Mouse (Mus musculus) kidney, embryonic 14.5 days (tissue): ENCODE results near the gene Calm4. TPM values are rescaled to one million over a fixed set of nuclear protein-coding genes. Genes with fewer than 3 reads are reported as not detected.
"Not testable (repeated sequence)": the region's sequence is repeated elsewhere in the genome, so short reads cannot be mapped to it uniquely, and the experiment has no call there.

Experiments used
- ATAC-seq: fragments of 200-750 bp; cut with Nextera tagmentation; 2 replicates; pipeline ENCODE4 v1.8.0; 2017; ENCODE audit warnings: moderate number of reproducible peaks, mild to moderate bottlenecking, moderate TSS enrichment, moderate library complexity; ENCODE audit not compliant: low FRiP score, low TSS enrichment
- H3K27ac ChIP-seq: fragments of 300-500 bp; sonication (generic); 2 replicates; pipeline ENCODE4 v1.5.1; 2014; ENCODE audit warnings: low read depth, mild to moderate bottlenecking, low read length, moderate library complexity, mixed read lengths
- H3K27me3 ChIP-seq: fragments of 300-500 bp; sonication (generic); 2 replicates; pipeline ENCODE4 v1.6.1; 2014; ENCODE audit warnings: mild to moderate bottlenecking, low read length; ENCODE audit not compliant: control insufficient read depth, insufficient read depth
- H3K36me3 ChIP-seq: fragments of 300-500 bp; sonication (generic); 2 replicates; pipeline ENCODE4 v1.6.1; 2014; ENCODE audit warnings: low read length, mixed read lengths; ENCODE audit not compliant: control insufficient read depth, insufficient read depth
- H3K4me1 ChIP-seq: fragments of 300-500 bp; sonication (generic); 2 replicates; pipeline ENCODE4 v1.6.1; 2014; ENCODE audit warnings: low read length, mixed read lengths; ENCODE audit not compliant: control insufficient read depth, insufficient read depth
- H3K4me2 ChIP-seq: fragments of 300-500 bp; sonication (generic); replicated peaks from 2 replicates; pipeline ENCODE4 v1.6.1; 2014; ENCODE audit warnings: low read depth, mild to moderate bottlenecking, low read length
- H3K4me3 ChIP-seq: fragments of 300-500 bp; sonication (generic); 2 replicates; pipeline ENCODE4 v1.5.1; 2014; ENCODE audit warnings: mild to moderate bottlenecking, low read length
- H3K9ac ChIP-seq: fragments of 300-500 bp; sonication (generic); 2 replicates; pipeline ENCODE4 v1.6.1; 2014; ENCODE audit warnings: low read depth, mild to moderate bottlenecking, low read length, moderate library complexity
- H3K9me3 ChIP-seq: fragments of 300-500 bp; sonication (generic); 2 replicates; pipeline ENCODE4 v1.6.1; 2016; ENCODE audit warnings: low read length; ENCODE audit not compliant: control insufficient read depth
- WGBS: fragments of 180-500 bp; shearing (Covaris S2); extraction: QIAGEN DNeasy Blood & Tissue Kit; methylation state at CpG from one replicate; pipeline ENCODE4 v1.1.7; 2014; 5-methylcytosine and 5-hydroxymethylcytosine counted together
- polyA plus RNA-seq: library from polyadenylated mRNA; unstranded; fragments of >200 nt; fragmentation: Nextera tagmentation; extraction: Ambion mirVana; gene quantifications from 2 replicates; pipeline ENCODE4 v1.2.1, GENCODE M21; 2014

The Calm4 gene
- polyA plus RNA-seq, 1 experiment from 2014 or later, result not detected

DNA sequence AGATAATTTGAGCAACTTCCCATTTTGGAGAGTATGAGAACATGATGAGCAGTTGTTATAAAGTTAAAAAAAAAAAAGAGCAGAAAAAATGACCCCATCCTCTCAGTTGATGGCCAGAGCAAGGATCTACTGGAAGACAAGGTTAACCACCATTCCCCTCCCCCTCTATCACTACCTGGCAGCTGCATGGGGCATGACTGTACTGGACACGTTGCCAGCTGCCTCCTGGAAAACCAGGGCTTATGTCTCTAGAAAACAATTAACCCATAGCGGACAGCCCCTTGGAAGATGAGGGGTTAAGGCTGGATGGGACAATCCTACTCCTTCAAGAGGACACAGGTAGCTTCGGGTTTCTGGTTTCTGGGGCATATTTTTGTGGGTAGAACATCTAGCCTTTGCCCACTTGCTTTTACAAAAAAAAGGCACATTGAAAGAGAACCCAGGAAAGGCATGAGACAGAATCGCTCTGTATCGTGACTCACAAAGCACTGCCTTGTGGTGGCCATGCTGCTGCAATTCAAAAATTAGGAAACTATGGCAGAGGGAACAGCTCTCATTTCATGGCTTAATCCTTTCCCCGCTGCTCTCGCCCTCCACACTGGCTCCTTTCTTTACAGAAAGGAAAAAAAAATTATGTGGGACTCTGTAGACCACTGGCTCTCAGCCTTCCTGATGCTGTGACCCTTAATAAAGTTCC lies 30.3 kb upstream of the Calm4 start:
- Histone ChIP-seq H3K27me3 (no peaks in the 10 kb centered on the region), H3K4me1 (no peaks in the 10 kb centered on the region), H3K4me3 (no peak overlapping the region), H3K4me2 (no peak overlapping the region), H3K9ac (no peak overlapping the region), H3K9me3 (no peaks in the 10 kb centered on the region), H3K36me3 (no peaks in the 10 kb centered on the region), H3K27ac (no peak overlapping the region)
- ATAC-seq, result no peak
- 85% methylated on average over 7 of the region's 7 CpGs for WGBS

DNA sequence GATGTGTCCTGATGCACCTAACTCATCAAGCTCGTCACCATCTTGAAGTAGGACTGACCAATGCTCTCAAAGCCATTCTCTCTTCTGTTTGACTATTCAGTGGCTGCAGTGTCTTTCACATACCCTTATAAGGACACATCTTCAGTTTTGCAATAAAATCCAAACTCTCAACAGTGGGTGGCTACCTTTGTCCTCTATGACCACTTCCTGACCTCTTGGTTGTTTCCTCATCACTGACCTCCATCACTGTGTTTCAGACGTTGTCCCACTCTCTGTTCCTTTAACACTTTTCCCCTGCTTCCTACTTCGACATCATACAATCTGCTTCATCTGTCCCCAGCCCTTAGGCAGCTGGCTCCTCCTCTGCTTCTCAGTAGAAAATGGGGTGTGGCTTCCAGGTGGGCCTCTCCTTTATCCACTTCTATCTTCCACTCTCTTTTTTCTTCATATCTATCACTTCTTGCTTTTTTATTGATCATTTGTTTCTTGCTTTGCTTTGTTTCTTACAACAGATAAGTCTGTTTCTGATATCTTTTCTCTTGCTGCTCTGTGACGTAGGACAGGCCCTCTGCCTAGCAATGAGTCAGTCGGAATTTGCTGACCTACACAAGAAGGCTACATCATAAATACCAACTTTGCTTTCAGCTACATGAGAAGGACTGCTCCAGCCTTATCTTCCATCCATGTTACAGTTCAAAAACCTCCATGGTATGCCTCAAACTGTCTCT lies 19.4 kb upstream of the Calm4 start:
- no peak overlapping the region for H3K4me3 ChIP-seq
- H3K27me3 ChIP-seq, result no peaks in the 10 kb centered on the region

DNA sequence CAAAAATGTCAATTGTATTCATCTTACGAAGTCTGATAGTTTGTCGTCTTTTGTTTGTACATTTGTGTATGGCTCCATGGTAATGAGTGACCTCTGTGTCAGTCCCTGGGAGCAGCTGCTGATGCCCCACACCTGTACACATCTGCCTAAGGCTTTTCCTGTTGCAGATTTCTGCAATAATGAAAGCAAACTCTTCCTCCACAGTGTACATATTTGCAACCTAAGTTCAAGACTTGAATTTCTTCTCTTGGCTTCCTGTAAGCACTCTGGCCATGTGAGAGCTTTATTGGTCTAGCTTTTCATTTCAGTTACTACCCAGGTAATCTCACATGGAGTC lies 18.8 kb upstream of the Calm4 start:
- no peak for ATAC-seq

More for the DNA sequence above, 19.4 kb upstream of the Calm4 start:
- Histone ChIP-seq H3K9ac (no peak overlapping the region), H3K4me2 (no peak overlapping the region), H3K36me3 (no peaks in the 10 kb centered on the region), H3K9me3 (no peaks in the 10 kb centered on the region), H3K27ac (no peak overlapping the region), H3K4me1 (no peaks in the 10 kb centered on the region)
- WGBS, result 78% methylated on average over 5 of the region's 5 CpGs
- ATAC-seq, result no peak

DNA sequence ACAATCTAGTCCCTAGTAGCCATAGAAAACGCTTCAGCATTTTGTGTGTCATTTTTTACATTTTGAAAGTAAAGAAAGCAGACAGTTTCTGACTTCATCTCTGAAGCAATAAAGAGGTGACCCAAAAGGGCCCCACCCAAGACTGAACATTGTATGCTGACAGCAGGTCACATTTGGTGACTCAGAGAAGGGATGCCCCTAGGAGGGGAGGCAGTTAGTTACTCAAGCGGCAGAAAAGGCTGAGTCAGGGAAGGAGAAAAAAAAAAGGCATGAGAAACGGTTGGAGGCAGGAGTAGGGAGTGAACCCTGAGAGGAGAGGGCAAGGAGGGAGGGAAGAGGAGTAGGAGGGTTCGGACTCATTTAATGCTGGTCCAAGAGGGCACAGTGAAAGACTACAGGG lies 15.5 kb upstream of the Calm4 start:
- H3K4me2 ChIP-seq, result no peak overlapping the region
- no peak overlapping the region for H3K27ac ChIP-seq
- no peak for ATAC-seq

More for the DNA sequence above, 18.8 kb upstream of the Calm4 start:
- H3K9me3 ChIP-seq, result no peaks in the 10 kb centered on the region
- H3K27ac ChIP-seq, result no peak overlapping the region
- no peak overlapping the region for H3K4me2 ChIP-seq
- no peak overlapping the region for H3K4me3 ChIP-seq
- WGBS, result 89% methylated on average over 2 of the region's 2 CpGs
- no peaks in the 10 kb centered on the region for H3K27me3 ChIP-seq
- no peaks in the 10 kb centered on the region for H3K36me3 ChIP-seq
- no peaks in the 10 kb centered on the region for H3K4me1 ChIP-seq
- H3K9ac ChIP-seq, result no peak overlapping the region

DNA sequence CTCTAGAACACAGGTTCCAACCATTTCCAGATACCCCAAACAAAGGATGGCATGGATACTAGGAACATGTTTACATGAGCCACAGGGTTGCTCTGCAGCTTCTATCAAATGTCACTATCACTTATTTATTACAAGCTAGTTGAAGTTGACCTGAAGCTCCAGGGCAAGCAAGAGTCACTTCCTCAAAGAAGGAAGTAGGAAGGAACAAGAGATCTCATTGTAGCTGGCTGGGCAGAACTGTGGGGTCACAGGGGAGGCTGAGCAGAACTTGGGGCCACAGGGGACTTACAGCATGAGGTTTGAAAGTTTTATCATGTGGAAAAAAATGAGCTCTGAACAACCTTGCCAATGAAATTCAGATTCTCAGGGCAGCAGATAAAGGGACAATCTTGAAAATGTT lies 11.8 kb upstream of the Calm4 start:
- Histone ChIP-seq H3K27me3 (no peaks in the 10 kb centered on the region), H3K9ac (no peak overlapping the region), H3K4me1 (no peaks in the 10 kb centered on the region), H3K4me3 (no peak overlapping the region), H3K36me3 (no peaks in the 10 kb centered on the region), H3K9me3 (no peaks in the 10 kb centered on the region), H3K27ac (no peak overlapping the region), H3K4me2 (no peak overlapping the region)
- no peak for ATAC-seq

More for the DNA sequence above, 15.5 kb upstream of the Calm4 start:
- Histone ChIP-seq H3K4me1 (no peaks in the 10 kb centered on the region), H3K4me3 (no peak overlapping the region), H3K36me3 (no peaks in the 10 kb centered on the region), H3K27me3 (no peaks in the 10 kb centered on the region), H3K9me3 (no peaks in the 10 kb centered on the region), H3K9ac (no peak overlapping the region)
- WGBS, result 42% methylated on average over 4 of the region's 4 CpGs

DNA sequence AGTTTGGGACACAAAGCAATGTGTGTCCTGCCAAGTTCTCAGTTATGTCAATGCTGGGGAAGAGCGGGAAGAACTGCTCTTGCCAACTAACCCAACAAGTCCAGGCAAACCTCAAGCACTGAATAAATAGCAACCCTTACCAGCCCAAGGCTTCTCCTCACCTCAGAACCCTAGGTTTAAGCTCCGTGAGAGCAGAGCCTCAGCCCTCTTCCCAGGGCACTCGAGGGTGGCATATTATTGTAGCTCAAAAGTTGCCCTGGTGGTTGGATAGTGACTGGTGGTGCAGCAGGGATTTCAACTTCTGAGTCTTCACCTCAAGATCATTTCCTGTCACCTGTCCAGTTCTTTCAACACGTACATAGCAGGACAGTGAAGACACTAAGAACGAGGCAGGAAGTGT lies 6.0 kb upstream of the Calm4 start:
- WGBS, result 78% methylated on average over 5 of the region's 5 CpGs
- Histone ChIP-seq H3K4me1 (no peaks in the 10 kb centered on the region), H3K4me3 (no peak overlapping the region), H3K27ac (no peak overlapping the region), H3K9ac (no peak overlapping the region), H3K9me3 (no peaks in the 10 kb centered on the region), H3K27me3 (no peaks in the 10 kb centered on the region), H3K4me2 (no peak overlapping the region), H3K36me3 (no peaks in the 10 kb centered on the region)
- ATAC-seq, result no peak

DNA sequence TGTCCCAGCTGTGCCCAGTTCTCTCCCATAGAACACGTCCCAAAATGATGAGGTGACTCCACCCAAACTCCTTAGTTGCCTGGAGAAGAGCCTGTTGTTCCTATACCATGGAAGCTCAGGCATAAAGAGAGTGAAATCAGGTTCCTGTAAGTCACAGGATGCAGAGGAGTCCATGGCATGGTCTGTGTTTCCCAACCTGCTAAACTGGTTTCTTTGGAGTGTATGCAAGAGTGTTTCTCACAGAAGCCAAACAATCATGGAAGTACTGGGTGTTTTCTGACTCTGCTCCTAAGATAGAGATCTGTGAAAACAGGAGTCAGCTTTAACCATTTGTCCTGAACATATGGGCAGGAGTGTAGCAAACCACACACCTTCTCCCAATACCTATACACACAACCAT lies 5.6 kb upstream of the Calm4 start:
- no peak overlapping the region for H3K9ac ChIP-seq

DNA sequence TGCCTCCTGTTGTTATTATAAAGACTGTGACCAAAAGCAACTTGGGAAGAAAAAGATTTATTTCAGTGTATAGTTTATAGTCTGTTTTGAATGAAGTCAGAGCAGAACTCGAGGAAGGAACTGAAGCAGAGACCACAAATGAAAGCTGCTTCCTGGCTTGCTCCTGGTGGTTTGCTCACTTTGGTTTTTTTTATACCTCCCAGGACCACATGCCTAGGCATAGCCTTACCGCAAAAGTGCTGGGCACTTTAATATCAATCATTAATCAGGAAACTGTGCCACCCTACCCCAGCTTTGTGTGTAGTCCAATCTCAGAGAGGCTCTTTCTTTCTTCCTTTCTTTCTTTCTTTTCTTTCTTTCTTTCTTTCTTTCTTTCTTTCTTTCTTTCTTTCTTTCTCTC lies 5.1 kb upstream of the Calm4 start:
- H3K27me3 ChIP-seq, result no peaks in the 10 kb centered on the region
- no peaks in the 10 kb centered on the region for H3K9me3 ChIP-seq
- no peak for ATAC-seq
- no peak overlapping the region for H3K4me2 ChIP-seq
- no peaks in the 10 kb centered on the region for H3K4me1 ChIP-seq
- no peaks in the 10 kb centered on the region for H3K36me3 ChIP-seq
- WGBS, result 41% methylated on average over 2 of the region's 2 CpGs
- H3K4me3 ChIP-seq, result no peak overlapping the region
- H3K9ac ChIP-seq, result no peak overlapping the region
- H3K27ac ChIP-seq, result no peak overlapping the region

More for the DNA sequence above, 5.6 kb upstream of the Calm4 start:
- Histone ChIP-seq H3K27ac (no peak overlapping the region), H3K4me2 (no peak overlapping the region), H3K4me1 (no peaks in the 10 kb centered on the region), H3K36me3 (no peaks in the 10 kb centered on the region), H3K9me3 (no peaks in the 10 kb centered on the region), H3K4me3 (no peak overlapping the region), H3K27me3 (no peaks in the 10 kb centered on the region)
- ATAC-seq, result no peak
- 79% methylated on average over 1 of the region's 1 CpGs for WGBS

DNA sequence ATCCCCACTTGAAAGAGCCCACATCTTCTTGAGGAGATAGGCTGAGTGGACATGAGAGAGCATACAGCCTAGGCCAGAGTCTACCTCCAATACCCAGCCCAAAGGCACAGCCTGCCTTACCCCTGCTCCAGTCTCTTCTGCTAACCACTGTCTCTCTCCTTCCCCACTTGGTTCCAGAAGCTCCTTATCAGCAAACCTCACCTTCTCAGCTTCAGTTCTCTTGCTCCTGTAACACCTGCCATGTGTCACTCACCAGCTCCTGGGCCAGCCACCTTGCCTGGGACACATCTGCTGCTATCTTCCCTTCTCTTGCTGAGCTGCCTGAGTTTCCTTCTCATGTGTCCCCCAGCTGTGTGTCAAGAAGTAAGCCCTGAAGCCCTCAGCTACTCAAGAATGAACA lies 3.9 kb upstream of the Calm4 start:
- H3K27me3 ChIP-seq, H3K4me1 ChIP-seq, H3K9ac ChIP-seq, H3K9me3 ChIP-seq, H3K27ac ChIP-seq, ATAC-seq, H3K36me3 ChIP-seq, H3K4me3 ChIP-seq, H3K4me2 ChIP-seq: not testable (repeated sequence)
